Mouse (Mus musculus) brain, embryonic 14.5 days (tissue): ENCODE data around the gene Mcu.

ENCODE experiments used
- CTCF ChIP-seq: fragments of 200-500 bp; IDR thresholded peaks from 2 replicates; pipeline ENCODE4 v1.5.1; 2012; ENCODE audit warnings: inconsistent platforms, mild to moderate bottlenecking, moderate library complexity, borderline replicate concordance; ENCODE audit not compliant: insufficient read depth, insufficient read length; ENCODE audit errors: extremely low read depth
- POLR2A ChIP-seq: fragments of 200-500 bp; IDR thresholded peaks from 2 replicates; pipeline ENCODE4 v1.6.1; 2012; ENCODE audit warnings: mild to moderate bottlenecking, inconsistent platforms, borderline replicate concordance; ENCODE audit not compliant: poor library complexity, insufficient read depth, insufficient read length, severe bottlenecking; ENCODE audit errors: extremely low read depth

DNA sequence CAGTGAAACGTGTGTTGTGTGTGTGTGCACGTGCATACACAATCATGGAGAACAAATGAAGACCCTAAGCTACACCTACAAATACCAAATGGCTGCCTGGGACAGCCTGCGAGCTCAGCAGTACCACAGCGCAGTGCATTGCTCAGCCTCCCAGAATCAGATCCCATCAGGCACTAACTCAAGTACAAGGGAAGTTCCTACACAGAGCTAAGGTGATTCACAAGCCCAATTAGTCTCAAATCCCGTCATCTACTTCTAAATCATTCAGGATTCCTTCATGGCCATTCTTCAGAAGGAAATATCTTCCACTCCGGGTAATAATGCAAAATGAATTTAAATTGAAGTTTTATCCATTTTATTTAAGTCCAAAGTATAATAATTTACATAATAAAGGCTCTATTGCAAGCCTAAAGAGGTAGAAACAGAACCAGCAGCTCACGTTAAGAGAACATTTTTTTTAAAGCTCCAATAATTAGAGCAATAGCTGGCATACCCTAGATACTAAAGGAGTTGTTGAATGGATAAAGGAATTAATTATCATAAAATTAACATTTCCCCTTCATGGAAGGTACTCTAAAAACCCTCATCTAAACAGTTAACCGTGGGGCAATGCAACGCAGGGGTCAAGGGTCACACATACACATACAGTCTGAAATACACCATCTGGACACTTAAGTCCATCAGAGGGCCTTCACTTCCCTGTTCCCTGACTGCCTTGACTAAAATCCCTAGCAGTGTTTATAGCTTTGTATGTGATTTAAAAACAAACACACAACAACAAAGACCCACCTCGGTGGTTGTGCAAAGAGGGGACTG is 47.6 kb downstream of the Mcu start:
- TF ChIP-seq POLR2A = no peak
- TF ChIP-seq CTCF = no peak
